Mouse (Mus musculus): ENCODE measurements around the gene Frmd4b.

GRCm38 (mm10) chr6:97310901-97311331 lies 306.4 kb downstream of the Frmd4b start:
- TF ChIP-seq POLR2A (IDR thresholded peaks at IDR 0.05; ENCODE audit: borderline replicate concordance, extremely low read depth, low read depth, low read length): no peak
- TF ChIP-seq CTCF (IDR thresholded peaks at IDR 0.05; ENCODE audit: insufficient read depth, low read length): no peak
